Mouse (Mus musculus) neural tube, embryonic 12.5 days (tissue): ENCODE measurements at regions not wholly inside any gene's neighbourhood (a gene's known extent, or its start where the extent isn't known, plus 50 kb on each side); places are given as distances from the start of the nearest gene placed in this dataset.

Source experiments
- ATAC-seq: fragments of 200-750 bp; cut with Nextera tagmentation; 2 replicates; pipeline ENCODE4 v1.8.0; 2017; ENCODE audit warnings: low read depth, mild to moderate bottlenecking, moderate TSS enrichment, moderate library complexity; ENCODE audit not compliant: low FRiP score
- H3K27ac ChIP-seq: fragments of 300-500 bp; sonication (generic); 2 replicates; pipeline ENCODE4 v1.5.1; 2016
- H3K27me3 ChIP-seq: fragments of 300-500 bp; sonication (generic); replicated peaks from 2 replicates; pipeline ENCODE4 v1.6.1; 2016; ENCODE audit warnings: mild to moderate bottlenecking
- H3K36me3 ChIP-seq: fragments of 300-500 bp; sonication (generic); 2 replicates; pipeline ENCODE4 v1.6.1; 2016; ENCODE audit warnings: mild to moderate bottlenecking
- H3K4me1 ChIP-seq: fragments of 300-500 bp; sonication (generic); 2 replicates; pipeline ENCODE4 v1.6.1; 2016
- H3K4me2 ChIP-seq: fragments of 300-500 bp; sonication (generic); replicated peaks from 2 replicates; pipeline ENCODE4 v1.6.1; 2016; ENCODE audit warnings: mild to moderate bottlenecking
- H3K4me3 ChIP-seq: fragments of 300-500 bp; sonication (generic); 2 replicates; pipeline ENCODE4 v1.5.1; 2016
- H3K9ac ChIP-seq: fragments of 300-500 bp; sonication (generic); 2 replicates; pipeline ENCODE4 v1.6.1; 2016; ENCODE audit warnings: mild to moderate bottlenecking
- H3K9me3 ChIP-seq: fragments of 300-500 bp; sonication (generic); 2 replicates; pipeline ENCODE4 v1.6.1; 2016; ENCODE audit warnings: mild to moderate bottlenecking
- WGBS: fragments of 180-500 bp; shearing (Covaris S2); methylation state at CpG from one replicate; pipeline ENCODE4 v1.1.7; 2016; 5-methylcytosine and 5-hydroxymethylcytosine counted together

GRCm38 (mm10) chr1:126898484-126898883 is 67.9 kb upstream of the Nckap5 start:
- Histone ChIP-seq H3K27ac (no peak overlapping the region), H3K9me3 (no peaks in the 10 kb centered on the region), H3K4me3 (no peak overlapping the region), H3K4me1 (peaks cover 10% of the 10 kb centered on the region; the same call in 1 of the 2 replicates), H3K27me3 (no peaks in the 10 kb centered on the region), H3K9ac (no peak overlapping the region), H3K36me3 (no peaks in the 10 kb centered on the region), H3K4me2 (no peak overlapping the region)
- WGBS = 84% methylated on average over 3 of the region's 3 CpGs
- no peak for ATAC-seq

GRCm38 (mm10) chr1:126896895-126897294 is 66.3 kb upstream of the Nckap5 start:
- no peak overlapping the region for H3K9ac ChIP-seq
- H3K27me3 ChIP-seq = no peaks in the 10 kb centered on the region
- H3K27ac ChIP-seq = no peak overlapping the region
- 50% methylated on average over 4 of the region's 4 CpGs for whole genome bisulfite sequencing
- H3K4me2 ChIP-seq = no peak overlapping the region
- no peaks in the 10 kb centered on the region for H3K36me3 ChIP-seq
- H3K4me3 ChIP-seq = no peak overlapping the region
- peaks cover 10% of the 10 kb centered on the region; the same call in 1 of the 2 replicates for H3K4me1 ChIP-seq
- ATAC-seq = no peak
- H3K9me3 ChIP-seq = no peaks in the 10 kb centered on the region

GRCm38 (mm10) chr1:126880801-126881200 is 50.2 kb upstream of the Nckap5 start:
- Histone ChIP-seq H3K27me3 (no peaks in the 10 kb centered on the region), H3K4me3 (no peak overlapping the region), H3K4me1 (no peaks in the 10 kb centered on the region), H3K9ac (no peak overlapping the region), H3K27ac (no peak overlapping the region), H3K9me3 (no peaks in the 10 kb centered on the region), H3K36me3 (no peaks in the 10 kb centered on the region), H3K4me2 (no peak overlapping the region)
- 94% methylated on average over 3 of the region's 3 CpGs for WGBS
- no peak for ATAC-seq
